Comparison of ENCODE assay signal across 13 mouse cellular contexts in the genomic region with DNA sequence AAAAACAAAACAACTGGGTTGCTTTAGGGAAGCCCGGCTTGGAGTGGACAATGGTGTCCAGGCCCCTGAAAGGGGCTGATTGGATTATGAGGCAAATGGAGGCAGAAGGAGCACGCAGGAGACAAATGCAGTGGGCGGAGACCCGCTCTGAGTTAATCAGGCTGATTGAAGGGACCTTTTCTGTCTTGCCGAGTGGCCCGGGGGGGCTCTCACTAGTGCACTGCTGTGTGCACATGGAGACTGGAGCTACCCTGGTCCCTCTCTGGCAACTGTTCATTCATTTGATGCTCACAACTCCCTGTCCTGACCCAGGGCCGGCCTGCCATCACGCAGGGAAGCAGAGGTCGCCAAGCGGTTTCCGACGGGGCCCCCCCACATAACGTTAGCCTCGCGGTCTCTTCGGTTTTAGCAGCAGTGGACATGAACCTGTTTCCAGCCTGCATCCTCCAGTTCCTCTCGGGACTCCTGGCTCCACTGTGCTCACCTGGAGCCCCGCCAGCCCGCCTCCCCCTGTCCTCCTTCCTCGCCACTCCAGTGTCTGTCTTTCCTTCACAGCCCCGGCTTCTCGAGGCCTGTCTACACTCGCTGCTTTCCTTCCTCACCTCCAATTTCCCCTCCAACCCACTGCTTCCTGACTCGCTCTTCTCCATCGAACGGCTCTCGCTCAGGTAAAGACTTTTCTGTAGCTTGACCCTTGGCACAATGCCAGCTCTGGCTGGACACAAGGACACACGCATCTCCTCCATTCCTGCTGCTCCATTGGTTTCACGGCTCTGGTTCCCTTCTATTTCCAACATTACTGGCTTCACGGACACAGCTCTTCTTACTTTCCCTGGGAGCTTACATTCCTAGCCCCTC. TPM values are rescaled to one million over a fixed set of nuclear protein-coding genes. Genes with fewer than 3 reads are reported as not detected.
DNase-seq lines count a peak whose midpoint lies in the region; ATAC-seq and TF ChIP-seq lines count a peak whose summit lies in the region.
"Had no signal": no experiment of that assay in that cellular context is flagged by ENCODE, and none has a peak within 500 bp of the region (broad histone marks: within the 10 kb centered on the region; RNA-seq: fewer than 3 reads in every experiment).

No protein-coding gene starts in this region.

- no peak overlapping the region for H3K27ac ChIP-seq in liver, postnatal 0 days (ENCODE audit: low read depth)
- no peak overlapping the region for H3K27ac ChIP-seq in liver, embryonic 11.5 days (ENCODE audit: low read depth, low read length)
- peak overlapping the region; percentile 84 for H3K27ac ChIP-seq in embryonic facial prominence, embryonic 10.5 days (replicated peaks)
- H3K27ac ChIP-seq in hindbrain, embryonic 15.5 days (replicated peaks) = no peak overlapping the region
- H3K27ac ChIP-seq in intestine, embryonic 15.5 days = no peak overlapping the region

- DNase-seq in liver, postnatal 0 days = peak; percentile 49
- no peak for DNase-seq in liver, embryonic 11.5 days (ENCODE audit: low spot score)
- DNase-seq in cerebellum, adult 9-10 months = peak; percentile 30
- peak; percentile 62 for DNase-seq in embryonic facial prominence, embryonic 10.5 days (ENCODE audit: low spot score)
- DNase-seq in ovary, adult 18-20 months (ENCODE audit: low spot score) = no peak
- no peak for DNase-seq in heart, postnatal 10 days
- DNase-seq: kidney, adult 8-10 months; lung, adult 2 months; thymus, postnatal 14 days had no signal

- H3K4me2 ChIP-seq in liver, postnatal 0 days (ENCODE audit: low read depth, low read length) = no peak overlapping the region
- no peak overlapping the region for H3K4me2 ChIP-seq in liver, embryonic 11.5 days
- H3K4me2 ChIP-seq in hindbrain, embryonic 15.5 days = peak overlapping the region; percentile 8; the same call in 1 of the 2 replicates
- no peak overlapping the region for H3K4me2 ChIP-seq in intestine, embryonic 15.5 days (replicated peaks)

- intact Hi-C loops in heart, postnatal 10 days (cut with DNase I) = no loop called here

- no peaks in the 10 kb centered on the region; the same call in 1 of the 2 replicates for H3K9me3 ChIP-seq in liver, postnatal 0 days (ENCODE audit: low read length)
- peaks cover 13% of the 10 kb centered on the region for H3K9me3 ChIP-seq in liver, embryonic 11.5 days (ENCODE audit: control insufficient read depth, low read length)
- peaks cover 26% of the 10 kb centered on the region for H3K9me3 ChIP-seq in embryonic facial prominence, embryonic 10.5 days
- H3K9me3 ChIP-seq in hindbrain, embryonic 15.5 days = no peaks in the 10 kb centered on the region
- H3K9me3 ChIP-seq in intestine, embryonic 15.5 days = peaks cover 3% of the 10 kb centered on the region; the same call in 1 of the 2 replicates

- no peak for ATAC-seq in liver, postnatal 0 days
- no peak for ATAC-seq in liver, embryonic 11.5 days (replicated peaks; ENCODE audit: low FRiP score)
- ATAC-seq in hindbrain, embryonic 15.5 days (ENCODE audit: low FRiP score, low read depth) = no peak
- ATAC-seq in intestine, embryonic 15.5 days = no peak
- ATAC-seq: activated CD4-positive, CD25-positive, alpha-beta regulatory T cell, adult 4 months had no signal

- TF ChIP-seq EP300 in liver, postnatal 0 days (IDR thresholded peaks at IDR 0.05; ENCODE audit: low read depth) = no peak

- H3K36me3 ChIP-seq in liver, postnatal 0 days (replicated peaks; ENCODE audit: insufficient read depth, low read length) = 0 out of 2 replicates have a peak, but pooled peaks cover 2% of the 10 kb centered on the region
- H3K36me3 ChIP-seq in liver, embryonic 11.5 days (ENCODE audit: control insufficient read depth, insufficient read depth, low read length) = peaks cover 3% of the 10 kb centered on the region; the same call in 1 of the 2 replicates
- peaks cover 75% of the 10 kb centered on the region for H3K36me3 ChIP-seq in embryonic facial prominence, embryonic 10.5 days (replicated peaks)
- H3K36me3 ChIP-seq in hindbrain, embryonic 15.5 days = peaks cover 24% of the 10 kb centered on the region
- H3K36me3 ChIP-seq in intestine, embryonic 15.5 days = no peaks in the 10 kb centered on the region

- H3K9ac ChIP-seq in liver, postnatal 0 days (replicated peaks) = no peak overlapping the region
- no peak overlapping the region for H3K9ac ChIP-seq in liver, embryonic 11.5 days (ENCODE audit: low read depth, low read length)
- H3K9ac ChIP-seq in hindbrain, embryonic 15.5 days = no peak overlapping the region
- no peak overlapping the region for H3K9ac ChIP-seq in intestine, embryonic 15.5 days

- H3K27me3 ChIP-seq in liver, postnatal 0 days (ENCODE audit: insufficient read depth, low read length) = no peaks in the 10 kb centered on the region
- no peaks in the 10 kb centered on the region; the same call in 1 of the 2 replicates for H3K27me3 ChIP-seq in liver, embryonic 11.5 days (replicated peaks; ENCODE audit: control insufficient read depth, insufficient read depth, low read length)
- H3K27me3 ChIP-seq in embryonic facial prominence, embryonic 10.5 days (replicated peaks; ENCODE audit: low read depth, poor library complexity, severe bottlenecking) = no peaks in the 10 kb centered on the region
- H3K27me3 ChIP-seq in hindbrain, embryonic 15.5 days = no peaks in the 10 kb centered on the region
- H3K27me3 ChIP-seq in intestine, embryonic 15.5 days (replicated peaks) = no peaks in the 10 kb centered on the region

- WGBS in liver, postnatal 0 days (ENCODE audit: insufficient replicate concordance) = 68% methylated on average over 30 of the region's 30 CpGs
- 71% methylated on average over 30 of the region's 30 CpGs for WGBS in liver, embryonic 11.5 days
- 49% methylated on average over 30 of the region's 30 CpGs for WGBS in embryonic facial prominence, embryonic 10.5 days
- 55% methylated on average over 30 of the region's 30 CpGs for WGBS in hindbrain, embryonic 15.5 days
- WGBS in intestine, embryonic 15.5 days = 74% methylated on average over 30 of the region's 30 CpGs

- TF ChIP-seq CTCF in liver, postnatal 0 days (IDR thresholded peaks at IDR 0.05; ENCODE audit: low read depth) = no peak

- H3K4me1 ChIP-seq in liver, postnatal 0 days (ENCODE audit: insufficient read depth) = no peaks in the 10 kb centered on the region
- H3K4me1 ChIP-seq in liver, embryonic 11.5 days (replicated peaks; ENCODE audit: control insufficient read depth, insufficient read depth, low read length) = peaks cover 2% of the 10 kb centered on the region; the same call in 1 of the 2 replicates
- peaks cover 63% of the 10 kb centered on the region for H3K4me1 ChIP-seq in embryonic facial prominence, embryonic 10.5 days
- peaks cover 6% of the 10 kb centered on the region for H3K4me1 ChIP-seq in hindbrain, embryonic 15.5 days (replicated peaks)
- H3K4me1 ChIP-seq in intestine, embryonic 15.5 days (replicated peaks) = 0 out of 2 replicates have a peak, but pooled peaks cover 3% of the 10 kb centered on the region

- no peak overlapping the region for H3K4me3 ChIP-seq in liver, postnatal 0 days (ENCODE audit: low read depth, low read length)
- H3K4me3 ChIP-seq in liver, embryonic 11.5 days (ENCODE audit: low read depth, low read length) = no peak overlapping the region
- H3K4me3 ChIP-seq in embryonic facial prominence, embryonic 10.5 days = peak overlapping the region; percentile 36
- no peak overlapping the region for H3K4me3 ChIP-seq in hindbrain, embryonic 15.5 days
- H3K4me3 ChIP-seq in intestine, embryonic 15.5 days (replicated peaks) = no peak overlapping the region

RNA-seq across cellular contexts. Expression of a gene that starts 54.0 kb away (rescaled TPM):
- polyA plus RNA-seq in liver, postnatal 0 days (2015; fragmentation: Nextera tagmentation; extraction: Ambion mirVana) = 0.06 and 0.11 TPM in 2 replicates
- polyA plus RNA-seq in liver, embryonic 11.5 days (2014; fragmentation: Nextera tagmentation; extraction: Ambion mirVana) = 1.6 TPM in 2 replicates
- 0.87 and 0.88 TPM in 2 replicates for polyA plus RNA-seq in embryonic facial prominence, embryonic 10.5 days (2016; fragmentation: Nextera tagmentation; extraction: Ambion mirVana)
- polyA plus RNA-seq in hindbrain, embryonic 15.5 days (2015; fragmentation: Nextera tagmentation; extraction: Ambion mirVana) = 1.8 and 1.9 TPM in 2 replicates
- polyA plus RNA-seq in intestine, embryonic 15.5 days (2015; fragmentation: Nextera tagmentation; extraction: Ambion mirVana) = 1.1 and 1.4 TPM in 2 replicates
- total RNA-seq in heart, postnatal 10 days (2021) = under 1 TPM; 0.14 to 0.42 TPM
- total RNA-seq: monocyte, adult 5-6 weeks had no signal
- polyA plus RNA-seq: activated CD4-positive, CD25-positive, alpha-beta regulatory T cell, adult 4 months; lung, adult 2 months had no signal

Comparison
In these comparisons a context has a peak if more than half of its experiments do, and no peak if none do; other contexts are left out.
1. DNase-seq: peak in liver, postnatal 0 days (single experiment), cerebellum, adult 9-10 months (single experiment) and embryonic facial prominence, embryonic 10.5 days (single experiment); none in liver, embryonic 11.5 days (single experiment), ovary, adult 18-20 months (single experiment) and heart, postnatal 10 days (0 of 2).